Mouse (Mus musculus) right cerebral cortex, postnatal 36 days (tissue): ENCODE measurements around the gene Pola2.

ENCODE experiments used
- DNase-seq, 2 experiments: peaks; one replicate each; pipeline ENCODE4 v3.0.0; 2022; ENCODE audit warnings: low spot score in 2 of 2, mixed read lengths in 1 of 2

Gene Pola2

DNA sequence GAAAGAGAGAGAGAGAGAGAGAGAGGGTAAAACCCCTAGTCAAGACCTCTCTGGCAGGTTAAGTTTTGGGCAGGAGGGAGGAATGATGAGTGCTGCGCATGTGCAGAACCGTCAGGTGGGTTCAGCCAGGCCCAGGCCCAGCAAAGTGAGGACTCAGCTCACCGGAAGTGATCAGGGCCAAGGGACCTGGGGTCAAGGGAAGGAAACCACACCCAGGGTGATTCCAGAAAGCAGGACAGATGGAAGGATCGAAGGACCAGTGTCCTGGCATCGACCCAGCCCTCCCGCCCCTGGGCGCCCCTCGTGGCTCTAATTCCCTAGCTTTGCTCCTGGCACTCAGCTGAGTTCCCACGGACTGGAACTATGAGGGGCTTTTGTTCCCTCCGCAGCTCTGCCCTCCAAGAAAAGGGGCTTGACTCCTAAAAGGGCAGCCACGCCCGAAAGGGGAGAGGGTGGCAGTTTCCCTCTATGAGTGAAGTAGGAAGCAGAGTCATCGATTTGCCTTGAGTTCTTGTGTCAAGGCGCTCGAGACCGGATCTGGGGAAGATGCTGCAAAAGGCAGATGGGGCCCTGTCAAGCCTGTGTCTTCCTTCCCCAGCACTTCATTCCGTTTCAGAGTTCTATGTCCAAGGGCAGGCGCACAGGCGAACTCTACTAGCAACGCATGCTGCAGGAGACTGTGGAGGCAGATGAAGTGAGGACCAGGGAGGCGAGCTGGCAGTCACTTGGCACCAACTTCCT is 26.7 kb downstream of the Pola2 start:
- DNase-seq = no peak

DNA sequence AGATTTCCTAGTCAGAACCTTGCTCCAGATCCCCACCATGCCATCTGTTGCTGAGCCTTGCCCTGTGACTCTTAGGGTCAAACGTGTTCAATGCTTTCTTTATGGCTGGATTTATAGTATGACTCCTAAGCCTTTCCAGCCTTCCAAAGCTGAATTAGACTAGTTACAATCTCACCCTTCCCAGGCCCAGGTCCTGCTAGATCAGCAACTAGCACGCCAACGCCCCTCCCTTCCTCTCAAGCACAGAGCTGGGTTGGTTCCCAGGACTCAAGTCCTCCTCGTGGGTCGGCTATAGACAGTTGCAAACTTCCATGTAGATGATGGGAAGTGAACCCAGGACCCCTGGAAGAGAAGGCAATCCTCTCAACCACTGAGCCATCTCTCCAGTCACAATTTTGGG is 28.3 kb downstream of the Pola2 start:
- DNase-seq = no peak

DNA sequence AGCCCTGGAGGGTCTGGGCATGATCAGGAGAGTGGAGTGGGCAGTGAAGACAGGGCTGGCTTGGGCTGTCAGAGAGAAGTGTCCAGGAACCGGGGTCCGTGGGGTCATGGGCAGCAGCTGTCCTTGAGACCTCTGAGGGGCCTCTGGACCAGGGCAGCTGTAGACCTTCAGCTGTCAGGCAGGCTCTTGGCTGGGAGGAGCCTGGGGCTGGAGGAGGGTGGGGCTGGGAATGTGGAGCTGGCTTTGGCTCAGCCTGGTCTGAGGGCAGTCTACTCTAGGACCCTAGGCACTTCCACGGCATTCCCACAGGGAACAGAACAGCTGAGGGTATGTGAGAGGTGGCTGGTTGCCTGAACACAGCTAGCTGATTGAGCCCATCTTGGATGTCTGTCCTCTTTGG is 28.7 kb downstream of the Pola2 start:
- DNase-seq = no peak

DNA sequence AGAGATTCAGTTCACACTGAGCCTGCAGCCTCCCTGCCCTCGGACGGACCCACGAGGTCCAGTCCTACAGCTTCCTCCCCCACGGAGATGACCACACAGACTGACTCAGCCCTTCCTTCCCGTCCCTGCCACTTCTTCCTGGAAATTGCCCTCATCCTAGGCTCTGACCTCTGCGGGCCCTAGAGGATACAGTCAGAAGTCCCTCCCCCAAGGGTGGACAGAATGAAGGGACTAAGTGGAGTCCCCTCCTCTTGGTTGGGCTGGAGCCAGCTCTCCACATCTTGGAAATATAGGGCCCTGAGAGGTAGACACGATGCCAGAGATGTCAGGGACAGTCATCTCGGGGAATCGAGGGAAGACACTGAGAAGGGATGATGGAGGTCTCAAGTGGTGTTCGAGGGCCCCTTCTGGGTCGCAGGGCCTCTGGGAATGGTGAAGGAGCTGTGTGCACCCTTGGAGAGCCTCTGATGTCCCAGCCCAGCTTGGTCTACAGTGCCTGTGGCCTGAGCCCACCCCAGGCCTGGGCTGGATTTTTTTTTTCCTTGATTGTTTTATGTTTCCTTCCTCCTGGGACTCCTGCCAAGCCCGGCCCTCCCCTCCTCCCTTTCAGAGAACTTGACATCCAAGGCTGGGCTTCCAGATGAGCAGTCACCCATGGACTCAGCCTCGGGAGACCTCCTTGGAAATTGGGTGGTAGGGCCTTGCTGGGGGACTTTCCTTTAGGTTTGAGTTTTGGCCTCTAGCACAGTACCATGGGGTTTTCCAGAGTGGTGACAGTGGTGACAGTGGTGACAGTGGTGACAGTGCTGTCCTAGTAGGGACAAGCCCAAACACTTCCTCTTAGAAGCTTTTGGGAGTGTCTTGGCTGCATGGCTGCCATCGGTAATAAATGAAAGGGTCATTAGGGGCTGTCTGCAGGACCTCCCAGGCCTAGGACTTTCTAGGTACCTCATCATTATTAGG is 34.1 kb downstream of the Pola2 start:
- no peak for DNase-seq

DNA sequence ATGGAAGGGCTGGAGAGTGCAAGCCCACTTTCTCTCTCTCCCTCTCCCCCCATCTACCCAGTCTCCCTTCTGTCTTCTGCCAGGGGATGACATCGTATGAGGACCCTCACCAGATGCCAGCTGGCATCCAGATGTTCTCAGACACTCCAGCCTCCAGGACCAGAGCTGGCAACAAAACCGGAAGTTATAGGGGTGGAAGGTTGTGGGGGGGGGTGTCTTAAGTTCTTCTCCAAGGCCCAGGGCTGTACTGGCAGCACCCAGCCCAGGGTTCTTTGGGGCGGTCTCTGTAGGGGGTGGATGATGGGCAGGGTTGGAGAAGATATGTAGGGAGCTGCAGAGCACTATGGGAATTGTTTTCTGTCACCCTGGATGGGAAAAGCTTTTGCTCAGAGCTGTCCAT is 35.5 kb downstream of the Pola2 start:
- DNase-seq = no peak

- DNase-seq = no peak
These were observed 35.9 kb downstream of the Pola2 start for GRCm38 (mm10) chr19:5928104-5928503.

GRCm38 (mm10) chr19:5927532-5927931 is 36.5 kb downstream of the Pola2 start:
- DNase-seq = no peak

DNA sequence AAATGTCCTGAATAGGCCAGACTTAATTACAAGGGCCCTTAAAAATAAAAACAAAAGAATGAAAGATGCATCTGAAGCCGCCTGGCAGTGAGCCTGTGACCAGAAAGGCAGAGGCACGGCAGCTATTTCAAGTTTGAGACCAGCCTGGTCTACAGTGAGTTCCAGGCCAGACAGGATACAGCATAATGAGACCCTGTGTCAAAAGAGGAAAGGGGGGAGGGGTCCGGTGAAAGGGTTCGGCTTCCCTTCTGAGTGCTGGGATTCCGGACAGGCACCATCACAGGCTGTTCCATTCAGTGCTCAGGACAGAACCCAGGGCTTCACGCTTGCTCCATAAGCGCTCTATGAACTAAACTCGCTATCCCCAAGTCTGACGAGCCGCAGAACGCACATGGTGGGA is 37.0 kb downstream of the Pola2 start:
- no peak for DNase-seq

GRCm38 (mm10) chr19:5925311-5925855 is 38.6 kb downstream of the Pola2 start:
- DNase-seq = no peak

GRCm38 (mm10) chr19:5924713-5925093 is 39.3 kb downstream of the Pola2 start, which contains the start of gene Cdc42ep2:
Cdc42ep2 (minus strand) TSS chr19:5924816.
- peak; percentile 88 to 90 for DNase-seq

GRCm38 (mm10) chr19:5923990-5924712 is 39.9 kb downstream of the Pola2 start:
- DNase-seq = peak; percentile 79 to 80

DNA sequence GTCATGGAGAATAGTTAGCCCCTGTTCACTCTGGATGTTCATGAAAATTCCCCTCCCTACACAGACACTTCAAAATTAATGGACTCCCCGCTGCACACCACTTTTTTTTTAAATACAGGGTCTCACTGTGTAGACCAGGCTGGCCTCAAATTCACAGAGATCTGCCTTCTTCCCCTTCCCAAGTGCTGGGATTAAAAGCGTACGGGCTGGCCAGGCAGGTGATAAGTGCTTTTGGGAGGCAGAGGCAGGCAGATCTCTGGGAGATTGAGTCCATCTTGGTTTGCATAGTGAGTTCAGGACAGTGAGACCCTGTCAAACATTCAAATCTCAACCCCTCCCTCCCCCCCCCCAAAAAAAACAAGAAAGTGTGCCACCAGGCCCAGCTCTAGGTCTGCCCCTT is 41.0 kb downstream of the Pola2 start:
- DNase-seq = no peak

DNA sequence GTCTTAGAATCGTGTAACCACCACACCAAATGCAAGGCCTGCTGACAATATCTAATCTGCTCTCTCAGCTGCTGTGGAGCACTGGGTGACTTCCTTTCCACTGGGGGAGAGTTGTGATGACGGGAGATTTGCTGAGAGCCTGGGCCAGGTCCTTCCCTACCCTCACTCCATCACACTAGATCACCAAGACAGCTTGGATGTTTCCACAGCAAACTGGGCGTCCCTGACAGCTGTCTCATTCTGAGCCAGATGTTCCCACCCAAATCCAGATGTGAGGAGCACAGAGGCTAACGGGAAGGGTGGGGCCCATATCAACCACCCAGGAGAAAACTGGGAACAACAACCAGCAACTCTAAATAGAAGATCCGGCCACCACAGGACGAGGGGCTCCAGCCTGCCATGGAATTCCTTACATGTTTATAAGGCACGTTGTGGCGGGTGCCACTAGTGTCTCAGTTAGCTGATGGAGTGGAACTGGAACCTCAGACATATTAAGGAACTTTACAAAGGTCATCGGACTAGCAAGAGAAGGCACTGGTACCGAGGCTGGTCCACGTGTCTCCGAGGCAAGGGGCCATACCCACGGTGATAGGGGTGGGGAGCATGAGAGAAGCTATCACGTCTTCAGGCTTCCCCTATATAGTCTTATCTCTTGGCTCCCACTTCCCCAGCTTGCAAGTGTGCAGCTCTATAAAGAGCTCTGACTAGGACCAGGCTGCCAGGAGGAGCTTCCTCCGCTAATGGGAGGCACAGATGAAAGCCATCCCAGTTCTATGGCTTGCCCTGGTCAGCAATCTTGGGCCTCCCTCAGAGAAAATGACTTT is 41.7 kb downstream of the Pola2 start:
- no peak for DNase-seq

DNA sequence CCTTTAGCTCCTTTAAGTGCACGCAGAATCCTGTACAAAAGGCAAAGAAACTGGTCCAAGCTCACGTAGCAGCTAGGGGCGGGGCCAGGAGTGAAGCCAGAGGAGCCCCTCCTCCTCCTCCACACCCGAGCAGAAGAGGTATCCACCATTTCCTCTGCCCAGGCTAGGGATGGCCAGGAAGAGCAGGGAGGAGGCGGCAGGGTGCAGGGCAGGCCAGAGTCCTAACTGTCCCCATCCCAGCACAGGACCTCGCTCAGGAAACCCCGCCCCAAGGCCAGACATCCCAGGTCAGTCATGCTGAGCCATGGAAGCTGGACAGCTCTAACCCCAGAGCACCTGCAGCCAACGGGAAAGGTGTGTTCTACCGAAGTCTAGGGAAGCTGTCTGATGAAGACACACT is 42.3 kb downstream of the Pola2 start:
- DNase-seq = no peak

GRCm38 (mm10) chr19:5913007-5913719 is 50.8 kb downstream of the Pola2 start, which contains the start of gene Dpf2:
Dpf2 (minus strand) TSS chr19:5913010.
- DNase-seq = no peak

- peak; percentile 97 to 99 for DNase-seq
These were observed 51.6 kb downstream of the Pola2 start for GRCm38 (mm10) chr19:5912103-5913006.

- DNase-seq = no peak
These were observed 52.4 kb downstream of the Pola2 start for GRCm38 (mm10) chr19:5911430-5912102.

- no peak for DNase-seq
These were observed 53.8 kb downstream of the Pola2 start for GRCm38 (mm10) chr19:5910221-5910620.

GRCm38 (mm10) chr19:5907275-5907674 is 56.7 kb downstream of the Pola2 start:
- no peak for DNase-seq
